Mouse (Mus musculus): ENCODE results near the gene Gramd1b. TPM values are rescaled to one million over a fixed set of nuclear protein-coding genes. Genes with fewer than 3 reads are reported as not detected.

The Gramd1b gene
- polyA plus RNA-seq, 1 experiment from 2014 or later, result 4.9 TPM

DNA sequence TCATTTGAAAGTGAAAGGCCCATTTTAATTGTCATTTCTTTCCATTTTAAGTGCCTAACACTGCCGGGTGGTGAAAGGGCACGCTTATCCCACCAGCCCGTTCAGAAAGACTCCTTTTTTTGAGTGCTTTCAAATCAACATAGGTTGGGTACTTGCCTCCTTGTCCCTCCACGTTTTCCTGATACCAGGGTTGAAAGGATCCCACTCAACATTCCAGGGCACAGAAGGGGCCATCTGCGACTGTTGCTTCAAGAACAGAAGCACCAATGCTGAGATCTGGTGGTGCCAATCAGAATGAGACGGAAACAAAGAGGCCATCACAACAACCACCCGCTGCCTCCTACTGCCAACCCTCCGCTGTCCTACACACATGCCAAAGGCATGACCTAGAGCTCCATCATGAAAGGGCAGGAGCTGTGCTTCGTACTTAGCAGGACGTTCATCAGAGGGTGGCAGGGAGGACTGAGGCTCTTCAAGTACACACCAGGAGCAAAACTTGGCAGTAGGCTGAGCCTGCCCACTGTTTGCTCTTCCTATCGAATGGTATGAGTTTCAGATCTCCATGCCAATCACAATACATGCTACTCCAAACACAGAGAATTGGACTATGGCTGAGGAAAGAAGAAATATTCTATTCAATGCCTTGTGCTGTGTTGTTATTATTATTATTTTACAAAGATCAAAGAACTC is 108.7 kb downstream of the Gramd1b start:
- 88% methylated on average over 11 of the region's 11 CpGs for WGBS
- Histone ChIP-seq H3K36me3 (ENCODE audit: control insufficient read depth, insufficient read depth, low read length) (no peaks in the 10 kb centered on the region), H3K9me3 (ENCODE audit: control insufficient read depth, low read length) (no peaks in the 10 kb centered on the region), H3K4me2 (ENCODE audit: low read depth, low read length) (no peak overlapping the region), H3K27me3 (replicated peaks; ENCODE audit: control insufficient read depth, insufficient read depth, low read length) (no peaks in the 10 kb centered on the region), H3K27ac (ENCODE audit: low read length) (no peak overlapping the region), H3K9ac (ENCODE audit: low read depth, low read length) (no peak overlapping the region), H3K4me1 (ENCODE audit: control insufficient read depth, insufficient read depth, low read length) (0 out of 2 replicates have a peak, but pooled peaks cover 6% of the 10 kb centered on the region), H3K4me3 (ENCODE audit: low read length) (no peak overlapping the region)
- no peak for ATAC-seq

DNA sequence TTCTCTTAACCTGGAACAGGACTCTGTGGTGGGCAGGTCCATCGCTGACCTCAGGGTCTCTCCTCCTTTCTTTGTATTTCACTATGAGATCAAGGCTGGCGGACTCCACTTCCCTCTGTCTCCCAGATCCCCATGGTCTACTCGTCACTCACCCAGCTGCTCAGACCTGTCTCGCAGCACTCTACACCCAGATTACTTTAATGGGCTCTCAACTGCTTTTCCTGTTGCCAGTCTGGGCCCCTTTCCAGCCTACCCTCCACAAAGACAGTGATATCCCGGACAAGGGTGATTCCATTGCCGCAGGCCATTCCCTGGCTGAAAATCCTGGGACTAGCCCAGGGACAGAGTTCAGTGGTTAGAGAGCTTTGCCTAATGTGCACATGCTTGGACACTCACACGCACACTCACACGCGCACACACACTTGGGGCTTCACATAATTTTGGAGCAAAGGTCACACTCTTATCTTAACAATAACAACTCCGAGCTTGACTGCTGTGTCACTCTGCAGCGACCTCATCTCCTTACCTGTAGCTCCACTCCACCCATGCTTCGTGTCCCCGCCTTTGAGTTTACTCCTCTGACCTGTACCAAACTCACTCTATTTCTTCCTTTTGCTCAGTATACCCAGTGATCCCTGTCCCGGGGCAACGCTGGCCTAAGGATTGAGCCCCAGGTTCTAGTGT is 110.4 kb downstream of the Gramd1b start:
- peak overlapping the region; percentile 6; the same call in 1 of the 2 replicates for H3K4me2 ChIP-seq (ENCODE audit: low read depth, low read length)
- no peak overlapping the region for H3K4me3 ChIP-seq (ENCODE audit: low read length)
- no peaks in the 10 kb centered on the region for H3K9me3 ChIP-seq (ENCODE audit: control insufficient read depth, low read length)
- no peaks in the 10 kb centered on the region for H3K27me3 ChIP-seq (replicated peaks; ENCODE audit: control insufficient read depth, insufficient read depth, low read length)
- 66% methylated on average over 15 of the region's 15 CpGs for WGBS
- peak; percentile 96 for ATAC-seq
- peak overlapping the region; percentile 77 for H3K27ac ChIP-seq (ENCODE audit: low read length)
- 0 out of 2 replicates have a peak, but pooled peaks cover 6% of the 10 kb centered on the region for H3K4me1 ChIP-seq (ENCODE audit: control insufficient read depth, insufficient read depth, low read length)
- no peaks in the 10 kb centered on the region for H3K36me3 ChIP-seq (ENCODE audit: control insufficient read depth, insufficient read depth, low read length)
- H3K9ac ChIP-seq (ENCODE audit: low read depth, low read length), result no peak overlapping the region

DNA sequence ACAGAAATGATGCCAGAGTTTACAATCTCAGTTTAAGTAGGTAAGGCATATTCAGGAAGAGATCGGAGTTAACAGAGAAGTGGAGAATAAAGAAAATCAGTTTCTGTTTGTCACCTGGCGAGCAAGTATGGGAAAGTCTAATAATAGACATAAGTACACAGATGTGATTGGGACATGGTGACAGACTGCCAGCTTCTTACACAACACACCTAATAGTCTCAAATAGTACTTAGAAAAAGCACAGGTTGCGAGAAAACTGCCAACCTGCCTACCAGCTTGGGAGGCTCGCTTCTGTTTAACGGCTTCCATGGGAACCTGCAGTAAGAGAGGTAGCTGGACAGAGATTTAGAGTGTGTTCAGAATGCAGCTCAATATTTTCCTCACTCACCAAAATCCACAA is 112.4 kb downstream of the Gramd1b start:
- WGBS, result 90% methylated on average over 5 of the region's 5 CpGs
- H3K36me3 ChIP-seq (ENCODE audit: control insufficient read depth, insufficient read depth, low read length), result no peaks in the 10 kb centered on the region
- no peaks in the 10 kb centered on the region for H3K9me3 ChIP-seq (ENCODE audit: control insufficient read depth, low read length)
- H3K4me1 ChIP-seq (ENCODE audit: control insufficient read depth, insufficient read depth, low read length), result 0 out of 2 replicates have a peak, but pooled peaks cover 10% of the 10 kb centered on the region
- H3K27ac ChIP-seq (ENCODE audit: low read length), result no peak overlapping the region
- ATAC-seq, result no peak
- H3K4me2 ChIP-seq (ENCODE audit: low read depth, low read length), result no peak overlapping the region
- H3K9ac ChIP-seq (ENCODE audit: low read depth, low read length), result no peak overlapping the region
- no peak overlapping the region for H3K4me3 ChIP-seq (ENCODE audit: low read length)
- no peaks in the 10 kb centered on the region for H3K27me3 ChIP-seq (replicated peaks; ENCODE audit: control insufficient read depth, insufficient read depth, low read length)

DNA sequence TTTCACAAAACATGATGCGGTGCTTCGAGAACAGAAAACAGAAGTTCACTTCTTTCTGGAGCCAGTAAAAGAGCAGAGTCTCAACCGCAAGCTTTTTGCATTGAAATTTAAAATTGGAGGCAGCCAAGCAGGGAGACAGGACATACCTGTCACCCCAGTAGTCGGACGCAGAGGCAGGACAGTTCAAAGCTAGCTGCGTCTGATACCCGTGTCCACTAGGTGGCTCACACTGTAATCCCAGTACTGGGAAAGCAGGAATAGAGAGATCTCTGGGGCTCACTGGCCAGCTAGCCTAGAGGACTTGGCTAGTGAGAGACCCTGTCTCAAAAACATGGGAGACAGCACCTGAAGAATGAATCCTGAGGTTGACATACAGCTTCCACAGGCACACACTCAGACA is 115.0 kb downstream of the Gramd1b start:
- Histone ChIP-seq H3K27me3 (replicated peaks; ENCODE audit: control insufficient read depth, insufficient read depth, low read length) (no peaks in the 10 kb centered on the region), H3K9ac (ENCODE audit: low read depth, low read length) (no peak overlapping the region), H3K4me1 (ENCODE audit: control insufficient read depth, insufficient read depth, low read length) (0 out of 2 replicates have a peak, but pooled peaks cover 10% of the 10 kb centered on the region), H3K9me3 (ENCODE audit: control insufficient read depth, low read length) (no peaks in the 10 kb centered on the region), H3K36me3 (ENCODE audit: control insufficient read depth, insufficient read depth, low read length) (no peaks in the 10 kb centered on the region), H3K4me2 (ENCODE audit: low read depth, low read length) (no peak overlapping the region), H3K4me3 (ENCODE audit: low read length) (no peak overlapping the region), H3K27ac (ENCODE audit: low read length) (no peak overlapping the region)
- ATAC-seq, result no peak
- 86% methylated on average over 7 of the region's 7 CpGs for WGBS

DNA sequence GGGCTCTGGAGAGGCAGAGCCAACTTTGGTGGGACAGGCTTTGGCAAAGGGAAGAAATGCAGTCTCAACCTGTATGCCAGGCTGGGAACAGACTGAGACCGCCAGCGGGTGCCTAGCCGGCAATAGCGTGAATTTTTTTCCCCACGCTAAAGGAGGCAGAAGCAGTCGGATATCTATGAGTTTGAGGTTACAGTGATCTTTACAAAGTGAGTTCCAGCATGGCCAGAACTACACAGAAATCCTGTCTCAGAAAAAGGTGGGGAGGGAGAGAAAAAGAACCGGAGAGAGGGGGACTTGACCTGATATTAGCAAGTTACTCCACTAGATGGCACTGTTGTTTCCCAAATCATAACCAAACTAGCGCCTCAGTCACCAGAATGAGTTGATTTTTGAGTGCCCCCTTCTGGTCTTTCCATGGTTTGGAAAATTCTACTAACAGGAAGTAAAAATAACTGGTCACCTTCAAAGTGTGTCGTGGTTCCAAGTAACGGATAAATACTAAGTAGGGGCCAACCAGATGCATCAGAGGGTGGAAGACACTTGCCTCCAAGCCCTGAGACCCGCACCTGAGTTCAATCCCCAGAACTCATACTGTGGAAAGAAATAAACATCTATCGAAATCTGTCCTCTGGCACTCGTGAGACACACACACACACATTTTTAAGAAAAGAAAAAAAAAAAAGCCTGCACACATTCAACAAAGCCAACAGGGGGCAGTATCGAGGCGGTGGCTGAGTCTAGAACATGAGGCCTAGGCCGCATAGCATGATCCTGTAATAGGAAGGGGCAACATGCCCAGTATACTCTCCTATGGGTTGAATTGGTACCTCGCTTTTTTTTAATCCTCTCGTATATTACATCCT is 116.0 kb downstream of the Gramd1b start:
- no peaks in the 10 kb centered on the region for H3K36me3 ChIP-seq (ENCODE audit: control insufficient read depth, insufficient read depth, low read length)
- peak overlapping the region; percentile 74 for H3K9ac ChIP-seq (ENCODE audit: low read depth, low read length)
- 31% methylated on average over 18 of the region's 18 CpGs for WGBS
- no peaks in the 10 kb centered on the region for H3K9me3 ChIP-seq (ENCODE audit: control insufficient read depth, low read length)
- H3K27ac ChIP-seq (ENCODE audit: low read length), result peak overlapping the region; percentile 38
- no peaks in the 10 kb centered on the region for H3K27me3 ChIP-seq (replicated peaks; ENCODE audit: control insufficient read depth, insufficient read depth, low read length)
- H3K4me3 ChIP-seq (ENCODE audit: low read length), result peak overlapping the region; percentile 66
- peak overlapping the region; percentile 90 for H3K4me2 ChIP-seq (ENCODE audit: low read depth, low read length)
- ATAC-seq, result peak; percentile 71
- 0 out of 2 replicates have a peak, but pooled peaks cover 3% of the 10 kb centered on the region for H3K4me1 ChIP-seq (ENCODE audit: control insufficient read depth, insufficient read depth, low read length)

DNA sequence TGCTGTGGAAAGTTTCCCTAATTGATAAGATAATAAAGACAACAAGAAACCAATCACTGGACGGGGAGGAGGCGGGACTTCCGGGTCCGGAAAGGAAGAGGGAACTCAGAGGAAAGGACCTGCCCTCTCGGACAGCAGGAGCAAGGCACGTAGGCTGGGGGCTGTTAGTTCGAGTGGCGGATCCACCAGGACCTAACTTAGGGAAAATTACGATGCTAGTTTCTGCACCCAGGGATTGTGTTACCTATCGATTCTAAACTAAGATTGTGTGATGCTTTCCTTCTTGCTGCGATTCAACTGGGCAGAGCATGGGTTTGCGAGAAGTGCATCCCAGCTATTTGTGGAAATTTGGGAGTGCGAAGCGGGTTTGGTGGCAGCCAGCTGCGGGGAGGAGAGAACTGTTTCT is 116.7 kb downstream of the Gramd1b start:
- Histone ChIP-seq H3K4me1 (ENCODE audit: control insufficient read depth, insufficient read depth, low read length) (0 out of 2 replicates have a peak, but pooled peaks cover 3% of the 10 kb centered on the region), H3K4me2 (ENCODE audit: low read depth, low read length) (peak overlapping the region; percentile 90), H3K9me3 (ENCODE audit: control insufficient read depth, low read length) (no peaks in the 10 kb centered on the region), H3K9ac (ENCODE audit: low read depth, low read length) (peak overlapping the region; percentile 74), H3K27me3 (replicated peaks; ENCODE audit: control insufficient read depth, insufficient read depth, low read length) (no peaks in the 10 kb centered on the region), H3K36me3 (ENCODE audit: control insufficient read depth, insufficient read depth, low read length) (no peaks in the 10 kb centered on the region), H3K4me3 (ENCODE audit: low read length) (peak overlapping the region; percentile 66), H3K27ac (ENCODE audit: low read length) (peak overlapping the region; percentile 38)
- WGBS, result 3% methylated on average over 15 of the region's 15 CpGs
- ATAC-seq, result peak; percentile 86

DNA sequence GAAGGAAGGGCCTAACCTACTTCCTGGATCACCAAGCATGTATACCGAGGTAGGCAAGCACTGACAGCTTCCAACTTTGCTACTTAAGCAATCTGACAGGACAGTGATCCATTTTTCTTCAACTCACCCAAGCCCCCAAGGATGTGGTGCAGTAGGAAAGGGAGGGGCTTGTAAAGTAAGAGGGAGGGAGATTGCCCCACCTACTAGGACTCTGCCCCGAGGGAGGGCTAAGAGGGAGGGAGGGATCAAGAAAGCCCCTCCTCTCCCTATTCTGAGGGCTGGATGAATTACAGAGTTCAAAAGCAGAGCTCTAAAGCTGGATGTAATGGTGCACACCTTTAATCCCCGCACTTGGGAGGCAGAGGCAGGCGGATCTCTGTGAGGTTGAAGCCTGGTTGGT is 117.6 kb downstream of the Gramd1b start:
- 83% methylated on average over 4 of the region's 4 CpGs for WGBS
- ATAC-seq, result no peak
- H3K4me2 ChIP-seq (ENCODE audit: low read depth, low read length), result no peak overlapping the region
- 0 out of 2 replicates have a peak, but pooled peaks cover 3% of the 10 kb centered on the region for H3K4me1 ChIP-seq (ENCODE audit: control insufficient read depth, insufficient read depth, low read length)
- no peak overlapping the region for H3K4me3 ChIP-seq (ENCODE audit: low read length)
- no peak overlapping the region for H3K27ac ChIP-seq (ENCODE audit: low read length)
- no peaks in the 10 kb centered on the region for H3K27me3 ChIP-seq (replicated peaks; ENCODE audit: control insufficient read depth, insufficient read depth, low read length)
- H3K36me3 ChIP-seq (ENCODE audit: control insufficient read depth, insufficient read depth, low read length), result no peaks in the 10 kb centered on the region
- no peaks in the 10 kb centered on the region for H3K9me3 ChIP-seq (ENCODE audit: control insufficient read depth, low read length)
- H3K9ac ChIP-seq (ENCODE audit: low read depth, low read length), result no peak overlapping the region

DNA sequence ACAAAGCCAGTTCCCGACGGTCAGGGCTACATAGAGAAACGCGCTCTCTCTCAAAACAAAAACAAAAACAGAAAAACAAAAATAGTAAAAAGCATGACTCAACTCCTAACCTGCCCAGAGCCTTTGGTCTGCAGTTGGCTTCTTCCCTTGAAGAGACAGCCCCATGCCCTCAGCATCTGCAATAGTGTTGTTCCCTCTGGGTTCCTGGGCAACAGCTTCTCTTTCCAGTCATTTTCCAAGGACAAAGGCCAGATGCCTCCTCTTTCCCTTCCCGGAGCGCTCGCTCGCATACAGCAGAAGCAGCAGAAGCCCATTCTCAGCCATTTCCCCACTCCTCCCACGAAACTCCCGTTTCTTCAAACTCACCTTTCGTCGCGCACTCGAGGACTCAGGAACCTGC is 118.3 kb downstream of the Gramd1b start:
- no peak overlapping the region for H3K4me3 ChIP-seq (ENCODE audit: low read length)
- no peaks in the 10 kb centered on the region for H3K9me3 ChIP-seq (ENCODE audit: control insufficient read depth, low read length)
- no peaks in the 10 kb centered on the region for H3K36me3 ChIP-seq (ENCODE audit: control insufficient read depth, insufficient read depth, low read length)
- H3K4me1 ChIP-seq (ENCODE audit: control insufficient read depth, insufficient read depth, low read length), result 0 out of 2 replicates have a peak, but pooled peaks cover 3% of the 10 kb centered on the region
- H3K27me3 ChIP-seq (replicated peaks; ENCODE audit: control insufficient read depth, insufficient read depth, low read length), result no peaks in the 10 kb centered on the region
- H3K9ac ChIP-seq (ENCODE audit: low read depth, low read length), result no peak overlapping the region
- H3K4me2 ChIP-seq (ENCODE audit: low read depth, low read length), result no peak overlapping the region
- no peak overlapping the region for H3K27ac ChIP-seq (ENCODE audit: low read length)
- WGBS, result 89% methylated on average over 14 of the region's 14 CpGs
- no peak for ATAC-seq

DNA sequence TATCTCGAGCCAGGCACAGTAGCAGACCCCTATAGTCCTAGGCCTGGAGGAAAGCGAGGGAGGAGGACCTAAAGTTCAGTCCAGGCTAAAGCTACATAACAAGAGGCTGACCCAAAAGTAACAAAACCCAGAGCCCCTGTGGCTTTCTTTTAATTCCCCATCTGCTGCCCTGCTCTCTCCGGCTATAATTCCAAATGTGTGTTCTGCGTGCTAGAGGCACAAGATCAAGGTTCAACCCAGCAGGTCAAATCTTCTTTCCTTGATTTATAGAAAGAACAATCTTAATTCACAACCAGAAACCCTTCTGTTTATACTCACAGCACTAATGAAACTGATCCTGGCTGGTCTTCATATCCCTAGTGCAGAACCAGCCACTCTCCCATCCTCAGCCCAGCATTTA is 118.9 kb downstream of the Gramd1b start:
- WGBS, result 83% methylated on average over 4 of the region's 4 CpGs
- Histone ChIP-seq H3K4me2 (ENCODE audit: low read depth, low read length) (no peak overlapping the region), H3K4me3 (ENCODE audit: low read length) (no peak overlapping the region), H3K9me3 (ENCODE audit: control insufficient read depth, low read length) (no peaks in the 10 kb centered on the region), H3K27me3 (replicated peaks; ENCODE audit: control insufficient read depth, insufficient read depth, low read length) (no peaks in the 10 kb centered on the region), H3K9ac (ENCODE audit: low read depth, low read length) (no peak overlapping the region), H3K36me3 (ENCODE audit: control insufficient read depth, insufficient read depth, low read length) (no peaks in the 10 kb centered on the region), H3K4me1 (ENCODE audit: control insufficient read depth, insufficient read depth, low read length) (0 out of 2 replicates have a peak, but pooled peaks cover 3% of the 10 kb centered on the region), H3K27ac (ENCODE audit: low read length) (no peak overlapping the region)
- no peak for ATAC-seq
